Mouse (Mus musculus): ENCODE data around the gene Avpr2. TPM values are rescaled to one million over a fixed set of nuclear protein-coding genes. Genes with fewer than 3 reads are reported as not detected.

The Avpr2 gene
- 0.05 TPM in 1 of 2 replicates, not detected in the other for polyA plus RNA-seq (2012; rRNA removed; ENCODE audit: low replicate concordance)

GRCm38 (mm10) chrX:73891551-73892152 lies at the start of gene Avpr2:
Avpr2 (plus strand) TSS chrX:73892102.

GRCm38 (mm10) chrX:73895719-73896118 lies 3.8 kb downstream of the Avpr2 start, which contains the start of gene L1cam:
L1cam (minus strand) TSS chrX:73896105.

DNA sequence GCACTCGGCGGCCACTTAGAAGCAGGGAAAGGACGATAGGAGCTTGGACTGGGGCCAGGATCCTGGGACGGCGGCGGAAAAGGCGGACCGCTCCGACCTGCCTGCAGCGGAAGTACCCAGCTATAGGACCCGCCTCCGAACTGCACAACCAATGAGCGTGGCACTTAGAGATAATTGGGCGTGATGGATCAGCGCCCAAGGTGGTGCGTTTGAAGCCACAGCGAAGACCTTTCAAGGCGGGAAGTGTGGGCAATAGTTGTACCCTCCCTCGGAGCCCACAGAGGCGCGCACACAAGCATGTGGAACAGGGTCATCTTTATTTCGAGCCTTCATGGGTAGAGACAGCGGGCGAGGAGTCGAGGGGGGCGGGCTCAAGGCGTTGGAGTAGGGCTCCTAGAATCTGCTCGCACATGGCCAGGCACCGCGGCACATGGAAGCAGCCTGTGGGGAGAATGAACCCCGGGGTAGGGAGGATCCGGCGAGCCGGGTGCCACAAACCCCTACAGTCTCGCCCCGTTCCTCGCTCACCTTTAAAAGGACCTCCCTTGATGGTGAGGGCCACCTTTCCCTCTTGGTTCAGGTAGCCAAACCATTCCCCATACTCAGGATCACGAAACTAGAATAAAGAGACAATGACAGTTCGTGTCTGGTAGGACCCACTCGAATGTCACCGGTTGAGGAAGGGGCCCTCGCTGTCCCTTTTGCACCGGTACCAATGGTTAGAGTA lies 30.1 kb downstream of the Avpr2 start, which contains the start of the genes Arhgap4 and Naa10:
Arhgap4 (minus strand) TSS at position 48 of the 727 bp plus-strand sequence.
Naa10 (minus strand) TSS at position 122 of the 727 bp plus-strand sequence.

DNA sequence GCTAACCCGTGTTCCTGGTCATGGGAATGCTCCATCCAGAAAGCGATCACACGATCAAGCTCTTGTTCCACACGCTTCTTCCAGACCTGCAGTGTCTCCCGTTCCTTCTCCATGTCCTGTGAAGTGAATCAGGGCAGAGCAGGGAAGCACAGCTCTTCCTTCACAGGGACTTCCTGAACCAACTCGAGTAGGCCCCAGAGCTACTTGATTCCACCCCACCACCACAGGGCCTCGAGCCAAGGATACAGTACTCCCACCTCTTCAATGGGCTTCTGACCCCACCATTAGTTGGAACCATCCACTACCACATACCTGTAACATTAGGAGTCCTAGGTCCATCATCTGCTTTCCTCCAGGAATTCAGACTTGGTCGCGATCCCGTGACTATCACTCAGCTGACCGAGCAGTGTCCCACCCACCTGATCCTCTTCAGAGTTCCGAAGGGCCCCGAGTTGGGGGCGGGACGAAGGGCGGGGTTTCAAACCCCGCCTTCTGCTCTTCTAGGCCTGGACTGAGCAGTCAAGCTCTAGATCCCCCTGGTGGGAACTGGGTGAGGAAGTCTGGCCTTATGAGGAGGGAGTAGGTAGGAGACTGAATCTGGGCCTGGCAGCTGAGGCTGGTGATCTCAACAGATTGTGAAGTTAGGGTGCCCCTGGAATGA lies 38.6 kb downstream of the Avpr2 start, which contains the start of gene Renbp:
Renbp (minus strand) TSS at position 449 of the 661 bp plus-strand sequence.

Other genes starting within 250 kb of the Avpr2 start
- 4.0 and 51.5 TPM in 2 replicates for gene Pnck, start 232.0 kb upstream of the Avpr2 start, polyA plus RNA-seq (2012; rRNA removed; ENCODE audit: low replicate concordance)
- gene Slc6a8, start 219.0 kb upstream of the Avpr2 start, polyA plus RNA-seq (2012; rRNA removed; ENCODE audit: low replicate concordance): 25.6 and 69.6 TPM in 2 replicates
- 117 and 255 TPM in 2 replicates for gene Bcap31, start 175.9 kb upstream of the Avpr2 start, polyA plus RNA-seq (2012; rRNA removed; ENCODE audit: low replicate concordance)
- 37.1 and 41.0 TPM in 2 replicates for gene Abcd1, start 175.5 kb upstream of the Avpr2 start, polyA plus RNA-seq (2012; rRNA removed; ENCODE audit: low replicate concordance)
- gene Plxnb3, start 135.0 kb upstream of the Avpr2 start, polyA plus RNA-seq (2012; rRNA removed; ENCODE audit: low replicate concordance): 0.93 and 1.0 TPM in 2 replicates
- 1.4 and 13.5 TPM in 2 replicates for gene Srpk3, start 117.7 kb upstream of the Avpr2 start, polyA plus RNA-seq (2012; rRNA removed; ENCODE audit: low replicate concordance)
- 469 and 721 TPM in 2 replicates for gene Idh3g, start 105.2 kb upstream of the Avpr2 start, polyA plus RNA-seq (2012; rRNA removed; ENCODE audit: low replicate concordance)
- gene Ssr4, start 105.1 kb upstream of the Avpr2 start, polyA plus RNA-seq (2012; rRNA removed; ENCODE audit: low replicate concordance): 199 and 230 TPM in 2 replicates
- 1.0 and 10.7 TPM in 2 replicates for gene Pdzd4, start 67.1 kb upstream of the Avpr2 start, polyA plus RNA-seq (2012; rRNA removed; ENCODE audit: low replicate concordance)
- gene L1cam, start 4.0 kb downstream of the Avpr2 start, polyA plus RNA-seq (2012; rRNA removed; ENCODE audit: low replicate concordance): 1.7 and 5.3 TPM in 2 replicates
- 12.7 and 18.0 TPM in 2 replicates for gene Arhgap4, start 29.8 kb downstream of the Avpr2 start, polyA plus RNA-seq (2012; rRNA removed; ENCODE audit: low replicate concordance)
- 69.5 and 110 TPM in 2 replicates for gene Naa10, start 29.8 kb downstream of the Avpr2 start, polyA plus RNA-seq (2012; rRNA removed; ENCODE audit: low replicate concordance)
- gene Renbp, start 38.7 kb downstream of the Avpr2 start, polyA plus RNA-seq (2012; rRNA removed; ENCODE audit: low replicate concordance): 15.6 and 30.8 TPM in 2 replicates
- 31.8 and 88.6 TPM in 2 replicates for gene Hcfc1, start 74.3 kb downstream of the Avpr2 start, polyA plus RNA-seq (2012; rRNA removed; ENCODE audit: low replicate concordance)
- 170 and 267 TPM in 2 replicates for gene Irak1, start 131.8 kb downstream of the Avpr2 start, polyA plus RNA-seq (2012; rRNA removed; ENCODE audit: low replicate concordance)
- not detected in 2 replicates for gene Opn1mw, start 235.4 kb downstream of the Avpr2 start, polyA plus RNA-seq (2012; rRNA removed; ENCODE audit: low replicate concordance)
- gene Mecp2, start 243.3 kb downstream of the Avpr2 start, polyA plus RNA-seq (2012; rRNA removed; ENCODE audit: low replicate concordance): 4.6 and 11.3 TPM in 2 replicates

All from subcutaneous adipose tissue, adult 2 months (tissue).